Mouse (Mus musculus): ENCODE measurements around the gene Gm3417.
A peak's percentile ranks its signal among the peaks of the same experiment; 100 is the strongest.
"Not testable (repeated sequence)": the region's sequence is repeated elsewhere in the genome, so short reads cannot be mapped to it uniquely, and the experiment has no call there.

Gm3417 gene

DNA sequence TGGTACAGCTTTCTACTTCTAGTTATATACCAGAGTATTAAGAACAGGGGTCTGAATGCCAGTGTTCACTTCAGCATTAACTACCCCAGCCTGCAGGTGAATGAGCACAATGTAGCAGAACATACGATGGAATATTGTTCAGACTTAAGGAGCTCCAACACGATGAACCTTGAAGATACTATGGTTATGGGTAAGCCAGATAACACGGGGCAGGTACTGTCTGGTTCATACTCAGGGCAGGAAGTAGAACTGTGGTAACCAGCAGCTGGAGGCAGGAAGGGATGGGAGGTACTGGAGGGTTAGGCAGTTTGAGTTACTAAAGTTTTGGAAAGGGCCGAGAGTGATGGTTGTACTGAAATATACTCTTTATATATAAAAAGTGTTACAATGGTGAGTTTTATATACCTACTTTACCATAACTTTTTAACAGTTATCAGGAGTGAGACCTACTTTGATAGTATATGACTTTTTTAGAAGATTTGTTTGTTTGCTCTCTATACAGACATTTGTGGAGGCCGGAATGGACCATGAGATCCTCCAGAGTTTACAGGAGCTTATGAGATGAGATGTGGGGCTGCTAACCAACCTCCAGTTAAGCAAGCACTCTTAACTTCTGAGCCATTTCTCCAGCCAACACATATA lies 19.8 kb downstream of the Gm3417 start:
- no peak for DNase-seq (ENCODE audit: low read depth, low spot score)

DNA sequence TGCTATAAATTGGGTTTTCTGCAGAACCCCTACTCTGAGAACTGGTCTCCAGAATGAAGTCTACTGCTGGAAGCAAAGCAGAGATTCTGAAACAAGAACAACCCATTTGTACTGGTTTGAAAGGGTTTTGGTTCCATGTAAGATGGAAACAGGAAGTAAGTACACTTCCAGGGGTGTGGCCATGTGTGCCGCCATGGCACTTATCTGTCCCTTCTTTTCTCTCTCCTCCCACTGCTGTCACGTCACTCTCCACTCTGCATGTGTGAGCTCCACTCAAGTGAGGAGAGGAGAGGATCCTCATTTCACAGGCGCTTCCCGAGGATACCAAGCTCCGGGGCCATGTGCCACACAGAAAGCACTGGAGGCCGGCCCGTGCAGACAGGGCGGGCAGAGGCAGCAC lies 25.1 kb downstream of the Gm3417 start:
- DNase-seq (ENCODE audit: low read depth, low spot score): no peak

DNA sequence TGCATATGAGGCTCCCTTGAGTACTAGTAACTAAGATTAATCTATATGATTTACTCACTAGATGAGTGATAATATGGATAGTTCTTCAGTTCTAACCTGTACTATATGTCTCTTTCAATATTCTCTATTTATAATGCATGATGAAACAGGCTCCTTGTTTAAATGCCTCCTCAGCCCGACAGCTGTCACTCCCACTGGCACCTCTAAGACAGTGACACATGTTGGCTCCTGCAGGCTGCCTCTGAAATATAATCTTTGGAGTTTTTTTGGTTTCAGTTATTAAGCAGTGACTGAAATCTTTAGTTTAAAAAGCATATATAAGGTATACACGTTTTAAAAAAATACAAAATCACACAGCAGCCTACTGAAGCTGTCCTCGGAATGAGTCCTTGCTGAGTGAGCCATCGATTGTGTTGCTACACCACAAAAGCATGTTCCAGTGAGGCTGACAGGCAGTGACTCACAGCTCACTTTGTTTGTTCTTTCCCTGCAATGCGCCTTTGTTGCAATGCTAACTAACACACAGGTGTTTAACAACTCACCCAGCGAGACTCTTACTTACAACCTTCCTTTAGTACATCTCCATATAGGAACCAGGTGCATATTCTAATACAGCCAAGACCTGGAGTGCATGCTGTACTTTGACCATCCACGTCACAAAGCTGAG lies 29.3 kb downstream of the Gm3417 start:
- peak; percentile 40 for DNase-seq (ENCODE audit: low read depth, low spot score)

DNA sequence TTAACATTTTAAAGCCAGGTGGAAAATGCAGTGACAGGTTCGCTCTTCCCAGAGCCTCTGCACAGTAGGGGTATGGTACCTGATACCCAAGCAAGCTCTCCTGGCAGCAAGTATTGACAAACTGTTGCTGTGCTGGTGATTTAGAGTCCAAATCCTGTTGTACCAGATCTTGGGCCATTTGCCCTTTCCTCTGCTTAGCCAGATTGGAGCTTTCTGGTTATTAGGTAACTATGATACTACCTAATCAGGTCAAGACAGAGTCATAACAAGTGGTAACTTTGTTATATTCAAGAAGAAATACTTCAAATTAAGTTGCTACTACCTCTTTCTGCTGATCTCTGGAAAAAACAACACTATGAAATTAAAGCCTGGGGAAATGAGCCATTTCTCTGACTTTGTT lies 34.0 kb downstream of the Gm3417 start:
- no peak for DNase-seq (ENCODE audit: low read depth, low spot score)

DNA sequence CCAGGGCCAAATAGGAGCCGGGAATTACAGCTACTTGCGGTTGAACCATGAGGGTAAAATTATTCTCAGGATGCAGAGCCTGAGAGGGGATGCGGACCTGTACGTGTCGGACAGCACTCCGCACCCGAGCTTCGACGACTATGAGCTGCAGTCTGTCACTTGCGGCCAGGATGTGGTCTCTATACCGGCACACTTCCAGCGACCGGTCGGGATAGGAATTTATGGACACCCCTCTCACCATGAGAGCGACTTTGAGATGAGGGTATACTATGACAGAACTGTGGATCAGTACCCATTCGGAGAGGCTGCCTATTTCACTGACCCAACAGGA lies 34.9 kb downstream of the Gm3417 start:
- DNase-seq (ENCODE audit: low read depth, low spot score): no peak

DNA sequence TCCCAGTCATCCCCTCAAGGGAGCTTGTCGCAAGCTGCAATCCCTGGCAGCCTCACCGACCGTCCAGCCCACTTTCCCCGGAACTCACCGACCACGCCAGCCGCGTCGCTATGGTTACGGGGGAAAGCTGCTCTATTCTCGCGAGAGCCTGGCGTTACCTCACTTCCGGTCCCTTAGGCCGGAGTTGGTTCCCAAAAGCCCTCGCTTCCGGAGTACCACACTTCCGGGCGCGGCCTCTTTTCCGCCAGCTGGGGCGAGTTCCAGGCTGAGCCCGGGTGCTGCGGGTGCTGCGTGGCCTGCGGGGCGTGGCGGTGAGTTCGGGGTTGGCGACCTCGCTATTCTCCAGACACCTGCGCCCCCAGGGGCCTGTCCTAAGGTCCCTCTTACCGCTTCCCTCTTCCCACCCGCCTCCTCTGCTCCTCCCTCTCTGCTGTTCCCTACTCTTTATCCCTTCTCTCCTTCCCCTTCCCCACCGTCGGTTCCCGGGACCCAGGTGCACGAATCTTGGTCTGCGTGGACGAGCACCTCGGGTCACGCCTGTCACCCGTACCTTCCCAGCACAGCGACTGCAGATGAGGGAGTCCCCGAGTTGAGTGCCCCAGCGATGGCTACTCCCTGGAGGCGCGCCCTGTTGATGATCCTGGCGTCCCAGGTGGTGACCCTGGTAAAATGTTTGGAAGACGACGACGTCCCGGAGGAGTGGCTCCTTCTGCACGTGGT lies 35.4 kb downstream of the Gm3417 start, which contains the start of the genes Wdr27 and 1600012H06Rik:
Gene Wdr27, minus strand, starts transcription at position 150 of the 720 bp plus-strand sequence.
Gene 1600012H06Rik, plus strand, starts transcription at position 176 of the 720 bp plus-strand sequence.
- DNase-seq (ENCODE audit: low read depth, low spot score): peak; percentile 99

DNA sequence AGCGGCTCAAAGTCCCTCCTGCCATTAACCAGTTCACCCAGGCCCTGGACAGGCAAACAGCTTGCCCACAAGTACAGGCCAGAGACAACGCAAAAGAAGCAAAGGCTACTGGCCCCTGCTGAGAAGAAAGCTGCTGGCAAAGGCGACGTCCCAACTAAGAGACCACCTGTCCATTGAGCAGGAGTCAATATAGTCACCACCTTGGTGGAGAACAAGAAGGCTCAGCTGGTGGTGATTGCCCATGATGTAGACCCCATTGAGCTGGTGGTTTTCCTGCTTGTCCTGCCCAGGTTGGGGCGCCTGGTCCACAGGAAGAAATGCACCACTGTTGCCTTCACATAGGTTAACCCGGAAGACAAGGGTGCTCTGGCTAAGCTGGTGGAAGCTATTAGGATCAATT lies 36.4 kb downstream of the Gm3417 start:
- DNase-seq (ENCODE audit: low read depth, low spot score): not testable (repeated sequence)

DNA sequence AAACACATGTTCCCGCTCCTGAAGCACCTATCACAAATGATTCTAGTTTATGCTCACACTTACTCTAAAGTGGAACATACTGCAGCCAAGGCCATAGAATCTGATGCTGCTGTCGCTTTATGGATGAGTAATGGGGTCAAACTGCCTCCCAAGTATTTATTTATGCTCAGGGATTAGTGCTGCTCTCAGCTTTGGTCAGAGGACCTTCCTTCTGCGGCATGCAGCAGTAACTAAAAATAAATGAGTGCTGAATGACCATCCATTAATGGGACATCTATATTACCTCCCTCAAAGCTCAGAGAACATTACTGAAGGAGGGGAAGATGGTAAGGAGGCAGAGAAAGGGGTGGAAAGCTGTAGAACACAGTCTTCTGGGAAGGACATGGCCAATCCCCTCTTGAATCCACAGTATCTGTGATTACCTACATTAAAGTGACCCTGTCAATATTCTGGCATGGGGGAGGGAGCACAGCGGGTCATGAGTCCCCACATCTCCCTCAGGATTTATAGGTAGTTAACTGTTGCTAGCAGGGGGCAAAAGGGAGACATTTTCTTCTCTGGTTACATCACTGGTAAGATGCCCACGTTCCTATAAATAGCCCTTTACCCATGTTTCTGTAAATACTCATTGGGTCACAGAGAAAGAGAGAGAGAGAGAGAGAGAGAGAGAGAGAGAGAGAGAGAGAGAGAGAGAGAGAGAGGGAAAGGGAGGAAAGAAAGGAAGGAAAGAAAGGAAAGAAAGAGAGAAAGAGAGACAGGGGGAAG lies 42.6 kb downstream of the Gm3417 start:
- DNase-seq (ENCODE audit: low read depth, low spot score): no peak

DNA sequence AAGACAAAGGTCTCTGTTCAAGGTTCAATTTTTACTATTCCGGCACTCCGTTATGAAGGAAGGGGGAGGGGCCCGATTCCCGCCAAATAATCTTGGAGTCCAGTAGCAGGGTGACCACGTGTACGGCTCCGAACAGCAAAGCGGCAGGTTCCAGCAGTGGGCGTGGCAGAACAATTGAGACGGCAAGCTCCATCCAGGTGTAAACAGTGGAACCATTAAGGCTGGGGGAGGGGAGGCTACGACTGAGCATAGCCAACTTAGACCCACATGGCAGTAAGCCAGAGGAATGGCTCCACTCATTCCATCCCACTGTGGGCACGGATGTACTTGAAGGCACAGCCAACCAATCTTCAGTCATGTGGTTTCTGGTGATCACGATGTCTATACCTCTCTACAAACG lies 43.3 kb downstream of the Gm3417 start:
- DNase-seq (ENCODE audit: low read depth, low spot score): not testable (repeated sequence)

DNA sequence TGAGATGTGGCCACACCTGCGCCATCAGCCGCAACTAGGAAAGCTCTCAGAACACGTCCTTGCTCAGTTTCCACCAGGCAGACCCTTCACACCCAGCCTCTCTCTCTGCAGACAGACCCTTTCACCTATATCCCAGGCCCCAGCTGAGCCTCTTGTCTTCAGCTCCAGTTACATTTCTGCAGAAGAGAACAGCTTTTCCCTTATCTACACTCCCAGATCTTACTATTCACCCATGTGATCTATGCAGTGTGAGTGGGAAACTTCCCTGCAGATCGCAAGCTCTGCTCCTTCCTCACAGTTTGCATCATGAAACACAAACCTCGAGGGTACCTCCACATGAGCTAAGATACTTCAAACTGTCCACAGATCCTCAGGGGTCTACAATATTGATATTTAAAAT lies 47.1 kb downstream of the Gm3417 start:
- no peak for DNase-seq (ENCODE audit: low read depth, low spot score)

DNA sequence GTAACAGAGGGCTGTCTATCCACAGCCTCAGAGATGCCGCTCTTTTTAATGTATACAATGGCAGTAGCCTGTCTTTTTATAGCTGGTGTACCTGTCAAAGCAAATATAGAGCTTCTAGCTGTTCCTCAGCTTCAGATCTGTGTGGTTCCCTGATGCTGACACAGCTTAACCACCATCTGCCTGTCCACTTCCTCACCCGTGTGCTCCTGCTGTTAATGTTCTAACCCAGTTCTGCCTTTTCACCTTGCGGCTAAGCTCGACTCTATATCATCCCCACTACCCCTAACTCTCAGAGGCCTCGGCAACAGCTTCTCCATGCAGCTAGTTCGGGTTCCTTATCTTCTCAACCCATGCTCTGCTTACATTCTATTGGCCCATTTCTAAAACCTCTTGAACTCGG lies 47.9 kb downstream of the Gm3417 start:
- no peak for DNase-seq (ENCODE audit: low read depth, low spot score)

DNA sequence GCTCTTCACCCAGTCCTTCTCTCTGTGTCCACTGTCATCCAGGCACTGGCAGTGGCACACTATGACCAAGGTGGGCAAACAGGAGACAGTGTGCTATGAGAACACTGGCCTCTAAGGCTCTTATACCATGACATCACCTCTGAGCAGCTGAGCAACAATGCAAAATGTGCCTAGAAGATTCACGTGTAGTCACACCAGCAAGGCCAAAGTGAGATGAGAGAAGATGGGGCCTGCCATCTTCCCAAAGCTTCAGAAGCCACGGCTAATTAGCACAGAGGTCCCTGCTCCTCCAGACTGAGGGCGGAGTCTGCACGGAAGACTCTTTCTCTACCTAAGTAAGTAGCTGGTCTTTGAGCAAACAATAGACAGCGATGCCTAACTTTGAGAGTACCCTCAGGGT lies 50.0 kb downstream of the Gm3417 start:
- DNase-seq (ENCODE audit: low read depth, low spot score): no peak

DNA sequence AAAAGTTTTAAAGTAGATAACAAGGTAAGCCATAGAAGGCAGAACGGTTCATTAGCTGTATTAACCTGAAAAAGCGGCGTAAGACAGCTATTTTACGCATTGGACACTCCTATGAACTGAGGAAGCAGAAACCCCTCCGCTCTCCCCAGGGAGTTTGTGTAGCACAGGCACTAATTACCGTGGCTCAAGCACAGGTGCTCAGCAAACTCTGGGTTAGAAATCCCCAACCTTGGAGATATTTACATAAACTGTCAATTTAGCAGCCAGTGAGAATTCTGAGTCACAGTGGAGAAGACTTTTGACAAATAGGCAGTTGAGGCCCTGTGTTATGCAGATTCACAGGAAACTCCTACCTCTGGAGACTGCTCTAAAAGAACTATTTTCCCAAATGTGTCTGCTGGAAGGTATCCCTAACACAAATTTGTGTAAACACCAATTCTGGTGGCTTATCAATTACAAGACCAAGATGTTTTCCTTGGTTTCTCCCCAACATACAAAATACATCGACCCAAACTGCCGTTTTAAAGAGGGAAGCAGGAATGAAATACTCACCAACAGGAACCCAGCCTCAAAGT lies 50.9 kb downstream of the Gm3417 start:
- DNase-seq (ENCODE audit: low read depth, low spot score): no peak

DNA sequence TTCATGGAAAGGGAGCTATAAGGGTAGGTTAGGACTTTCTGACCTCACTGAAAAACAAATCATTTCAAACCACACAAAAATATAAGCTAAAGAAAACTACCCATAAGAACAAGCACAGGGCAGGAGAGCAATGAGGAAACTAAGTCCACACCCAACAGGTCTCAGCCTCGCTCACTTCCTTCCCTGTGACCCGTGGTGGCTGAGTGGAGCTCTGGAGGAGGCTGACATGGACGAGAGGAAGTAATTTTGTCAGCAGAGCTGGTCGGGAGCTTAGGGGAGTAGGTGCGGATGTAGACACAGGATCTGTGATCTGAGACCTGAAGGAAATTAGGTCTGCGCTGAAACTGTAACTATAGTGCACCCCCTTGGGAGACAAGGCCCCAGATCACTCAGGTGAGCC lies 57.0 kb downstream of the Gm3417 start:
- no peak for DNase-seq (ENCODE audit: low read depth, low spot score)

DNA sequence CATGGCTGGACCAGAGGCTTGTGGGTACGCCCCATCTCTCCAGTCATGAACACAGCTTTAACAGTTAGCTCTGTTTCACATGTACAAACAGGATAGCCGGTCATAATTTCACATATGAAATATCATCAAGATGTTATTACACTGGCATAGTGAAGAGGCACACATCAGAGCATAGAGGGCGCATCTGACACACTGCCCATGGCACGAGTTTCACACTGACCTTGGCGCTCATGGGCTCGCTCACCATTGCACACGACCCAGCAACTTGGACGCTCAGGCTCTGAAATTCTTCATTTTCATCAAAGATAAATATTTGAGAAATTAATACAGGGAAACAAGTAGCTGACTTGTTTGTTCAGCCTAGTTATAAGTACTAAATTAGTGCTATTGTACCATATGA lies 60.7 kb downstream of the Gm3417 start:
- no peak for DNase-seq (ENCODE audit: low read depth, low spot score)

DNA sequence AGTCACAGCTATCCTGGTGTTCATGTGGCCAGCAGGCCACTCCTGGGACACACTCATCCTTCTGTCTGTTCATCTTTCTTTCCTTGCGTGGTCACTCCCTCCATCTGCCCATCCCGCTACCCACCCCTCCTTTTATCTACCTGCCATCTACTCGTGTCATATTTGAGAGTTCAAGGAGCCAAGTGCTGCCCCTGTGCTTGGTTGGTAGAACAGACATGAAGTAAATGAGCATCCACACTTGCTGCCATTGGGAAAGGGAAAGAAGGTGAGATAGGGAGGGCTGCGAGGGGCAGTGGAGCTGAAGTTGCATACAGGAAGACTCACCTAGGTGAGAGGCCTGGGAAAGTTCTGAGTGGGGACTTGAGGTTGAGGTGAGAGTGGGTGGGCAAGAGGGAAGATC lies 64.2 kb downstream of the Gm3417 start:
- no peak for DNase-seq (ENCODE audit: low read depth, low spot score)
